Mouse (Mus musculus): Measurements from ENCODE around the gene Slc15a5. TPM values are rescaled to one million over a fixed set of nuclear protein-coding genes. Genes with fewer than 3 reads are reported as not detected.

The Slc15a5 gene
- polyA plus RNA-seq, 1 experiment from 2014 or later: not detected

DNA sequence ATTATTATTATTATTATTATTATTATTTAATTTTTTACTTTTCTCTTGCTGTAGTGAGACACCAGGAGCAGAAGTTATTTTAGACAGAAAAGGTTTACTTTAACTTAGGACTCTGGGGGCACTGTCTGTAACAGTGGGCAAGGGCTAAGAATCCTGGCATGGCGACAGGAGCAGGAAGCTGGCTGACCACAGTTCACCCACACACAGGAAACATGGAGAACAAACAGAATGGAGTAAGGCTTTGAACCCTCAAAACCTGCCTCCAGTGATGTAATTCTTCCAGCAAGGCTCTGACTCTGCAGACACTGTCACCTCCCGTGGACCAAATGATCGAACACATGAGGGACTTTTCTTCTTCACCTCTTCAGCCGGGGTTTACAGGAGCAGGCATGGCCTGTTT is 37.9 kb downstream of the Slc15a5 start:
- Histone ChIP-seq H3K9me3 (ENCODE audit: control insufficient read depth, low read length) (no peaks in the 10 kb centered on the region), H3K4me2 (ENCODE audit: low read length) (no peak overlapping the region), H3K9ac (ENCODE audit: low read length) (no peak overlapping the region), H3K36me3 (ENCODE audit: control insufficient read depth, insufficient read depth, low read length) (no peaks in the 10 kb centered on the region), H3K27ac (ENCODE audit: low read depth) (no peak overlapping the region), H3K4me1 (replicated peaks; ENCODE audit: control insufficient read depth, insufficient read depth, low read length) (no peaks in the 10 kb centered on the region), H3K4me3 (ENCODE audit: low read depth, low read length) (no peak overlapping the region), H3K27me3 (replicated peaks; ENCODE audit: control insufficient read depth, insufficient read depth, low read length) (no peaks in the 10 kb centered on the region)
- 81% methylated on average over 4 of the region's 4 CpGs for WGBS
- ATAC-seq (replicated peaks; ENCODE audit: low FRiP score, low TSS enrichment, low read depth) (no peak), DNase-seq (ENCODE audit: low spot score) (no peak)

DNA sequence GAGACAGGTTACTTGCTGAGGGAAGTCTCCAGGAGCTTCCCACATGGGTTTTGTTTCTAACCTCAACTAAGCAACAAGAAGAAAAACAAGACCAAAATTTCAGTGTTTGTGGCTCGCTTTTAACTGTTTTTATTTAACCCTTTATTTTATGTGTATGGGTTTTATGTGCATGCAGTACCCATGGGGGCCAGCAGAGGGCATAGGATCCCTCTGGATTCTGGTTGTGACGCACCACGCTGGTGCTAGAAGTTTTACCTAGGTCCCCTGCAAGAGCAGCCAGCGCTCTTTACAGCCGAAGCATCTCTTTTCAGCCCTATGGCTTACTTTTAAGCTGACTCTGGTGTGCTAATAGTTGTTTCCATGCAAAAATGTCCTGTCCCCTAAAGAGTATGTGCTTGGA is 42.1 kb downstream of the Slc15a5 start:
- no peaks in the 10 kb centered on the region for H3K36me3 ChIP-seq (ENCODE audit: control insufficient read depth, insufficient read depth, low read length)
- H3K9ac ChIP-seq (ENCODE audit: low read length): no peak overlapping the region
- ATAC-seq (replicated peaks; ENCODE audit: low FRiP score, low TSS enrichment, low read depth) (no peak), DNase-seq (ENCODE audit: low spot score) (no peak)
- WGBS: 92% methylated on average over 5 of the region's 5 CpGs
- no peaks in the 10 kb centered on the region for H3K9me3 ChIP-seq (ENCODE audit: control insufficient read depth, low read length)
- no peaks in the 10 kb centered on the region for H3K27me3 ChIP-seq (replicated peaks; ENCODE audit: control insufficient read depth, insufficient read depth, low read length)
- H3K4me2 ChIP-seq (ENCODE audit: low read length): no peak overlapping the region
- H3K4me1 ChIP-seq (replicated peaks; ENCODE audit: control insufficient read depth, insufficient read depth, low read length): no peaks in the 10 kb centered on the region
- H3K27ac ChIP-seq (ENCODE audit: low read depth): no peak overlapping the region
- H3K4me3 ChIP-seq (ENCODE audit: low read depth, low read length): no peak overlapping the region

DNA sequence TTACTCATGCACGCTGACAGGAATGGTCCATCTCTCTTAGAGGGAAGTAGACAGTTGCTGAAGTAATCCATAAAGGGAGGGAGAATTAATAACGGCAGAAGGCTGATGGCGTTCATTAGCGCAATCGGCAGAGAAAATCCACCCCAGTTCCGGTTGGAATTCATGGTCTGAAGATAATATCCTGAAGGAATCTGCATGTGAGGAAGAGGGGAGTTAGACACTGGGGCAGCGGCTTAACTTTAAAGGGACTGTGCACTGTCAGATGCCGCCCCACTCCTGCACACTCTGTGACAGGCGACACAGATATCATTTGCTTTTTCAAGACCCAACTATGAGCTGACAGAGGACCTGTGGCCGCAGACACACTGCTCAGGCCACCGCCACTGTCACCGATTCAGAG is 42.8 kb downstream of the Slc15a5 start:
- Histone ChIP-seq H3K9me3 (ENCODE audit: control insufficient read depth, low read length) (no peaks in the 10 kb centered on the region), H3K4me1 (replicated peaks; ENCODE audit: control insufficient read depth, insufficient read depth, low read length) (no peaks in the 10 kb centered on the region), H3K4me3 (ENCODE audit: low read depth, low read length) (no peak overlapping the region), H3K4me2 (ENCODE audit: low read length) (no peak overlapping the region), H3K27ac (ENCODE audit: low read depth) (no peak overlapping the region), H3K27me3 (replicated peaks; ENCODE audit: control insufficient read depth, insufficient read depth, low read length) (no peaks in the 10 kb centered on the region), H3K36me3 (ENCODE audit: control insufficient read depth, insufficient read depth, low read length) (no peaks in the 10 kb centered on the region), H3K9ac (ENCODE audit: low read length) (no peak overlapping the region)
- no peak for DNase-seq (ENCODE audit: low spot score)
- WGBS: 88% methylated on average over 12 of the region's 12 CpGs
- no peak for ATAC-seq (replicated peaks; ENCODE audit: low FRiP score, low TSS enrichment, low read depth)

DNA sequence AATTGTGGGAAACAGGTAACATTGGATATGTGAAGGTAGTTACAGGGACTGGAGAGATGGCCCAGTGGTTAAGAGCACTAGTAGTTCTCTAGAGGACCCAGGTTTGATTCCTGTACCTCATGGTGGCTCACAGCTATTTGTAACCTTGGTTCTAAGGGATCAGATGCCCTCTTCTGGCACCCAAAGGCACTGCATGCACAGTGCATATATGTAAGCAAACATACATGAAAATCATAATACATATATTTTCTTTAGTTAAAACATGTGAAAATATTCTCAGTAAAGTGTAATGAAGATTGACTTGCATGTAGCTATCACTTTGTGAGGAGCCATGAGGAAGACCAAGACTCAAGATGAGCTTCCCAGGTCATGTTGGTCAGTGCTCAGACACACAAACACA is 62.8 kb downstream of the Slc15a5 start:
- ATAC-seq (replicated peaks; ENCODE audit: low FRiP score, low TSS enrichment, low read depth) (no peak), DNase-seq (ENCODE audit: low spot score) (no peak)
- Histone ChIP-seq H3K4me2 (ENCODE audit: low read length) (no peak overlapping the region), H3K9me3 (ENCODE audit: control insufficient read depth, low read length) (no peaks in the 10 kb centered on the region), H3K9ac (ENCODE audit: low read length) (no peak overlapping the region), H3K27me3 (replicated peaks; ENCODE audit: control insufficient read depth, insufficient read depth, low read length) (no peaks in the 10 kb centered on the region), H3K27ac (ENCODE audit: low read depth) (no peak overlapping the region), H3K36me3 (ENCODE audit: control insufficient read depth, insufficient read depth, low read length) (no peaks in the 10 kb centered on the region), H3K4me1 (replicated peaks; ENCODE audit: control insufficient read depth, insufficient read depth, low read length) (no peaks in the 10 kb centered on the region), H3K4me3 (ENCODE audit: low read depth, low read length) (no peak overlapping the region)

DNA sequence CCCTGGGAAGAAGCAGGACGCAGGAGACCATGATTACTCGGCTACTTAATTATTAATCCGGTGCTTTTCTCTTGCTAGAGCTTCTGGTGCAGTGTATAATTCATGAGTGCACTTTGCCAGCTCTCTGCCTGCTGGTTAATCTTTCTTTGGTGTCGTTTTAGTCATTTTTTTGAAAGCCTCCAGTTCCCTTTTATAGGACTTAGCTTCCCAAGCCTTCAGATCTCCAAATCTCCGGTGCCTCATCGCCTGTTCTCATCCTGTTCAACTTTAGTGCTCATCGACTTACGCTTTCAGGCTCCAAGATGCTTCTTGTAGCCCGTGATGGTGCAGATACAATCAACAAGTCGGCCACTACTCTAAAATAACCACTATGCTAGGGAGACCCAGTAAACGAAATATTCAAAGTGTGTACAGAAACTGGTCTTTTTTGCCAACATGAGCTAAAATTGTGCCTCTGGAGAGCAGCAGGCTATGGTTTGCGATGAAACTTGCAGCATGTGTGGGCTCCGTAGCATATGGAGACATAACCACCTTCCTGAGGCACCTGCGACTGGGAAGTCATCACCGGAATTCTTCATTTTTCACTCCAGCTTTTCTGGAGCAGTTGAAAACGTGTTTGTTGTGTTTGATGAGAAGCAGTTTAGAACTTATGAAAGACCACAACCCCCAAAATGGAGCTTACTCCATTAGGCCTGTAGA is 64.6 kb downstream of the Slc15a5 start:
- WGBS: 86% methylated on average over 16 of the region's 16 CpGs
- Histone ChIP-seq H3K9ac (ENCODE audit: low read length) (no peak overlapping the region), H3K27ac (ENCODE audit: low read depth) (no peak overlapping the region), H3K36me3 (ENCODE audit: control insufficient read depth, insufficient read depth, low read length) (no peaks in the 10 kb centered on the region), H3K9me3 (ENCODE audit: control insufficient read depth, low read length) (no peaks in the 10 kb centered on the region), H3K4me1 (replicated peaks; ENCODE audit: control insufficient read depth, insufficient read depth, low read length) (no peaks in the 10 kb centered on the region), H3K4me2 (ENCODE audit: low read length) (no peak overlapping the region), H3K27me3 (replicated peaks; ENCODE audit: control insufficient read depth, insufficient read depth, low read length) (no peaks in the 10 kb centered on the region), H3K4me3 (ENCODE audit: low read depth, low read length) (no peak overlapping the region)
- DNase-seq (ENCODE audit: low spot score) (no peak), ATAC-seq (replicated peaks; ENCODE audit: low FRiP score, low TSS enrichment, low read depth) (no peak)

DNA sequence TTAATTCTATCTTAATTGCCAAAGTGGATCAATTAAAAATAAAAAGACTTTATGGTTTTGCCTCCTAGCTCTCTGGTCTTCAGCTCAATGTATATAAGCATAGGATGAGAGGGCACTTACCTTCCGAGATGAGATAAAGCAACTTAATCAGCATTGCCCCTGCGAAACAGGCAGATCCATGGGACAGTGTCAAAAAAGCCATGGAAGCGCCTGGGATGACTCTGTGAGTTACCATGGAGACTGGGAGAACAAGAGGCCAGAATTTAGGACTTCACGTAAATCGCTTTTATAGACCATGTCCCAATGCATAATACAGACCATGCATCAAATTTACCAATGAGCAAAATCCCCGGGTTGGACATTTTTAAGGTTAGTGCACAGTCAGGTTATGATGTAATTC is 67.8 kb downstream of the Slc15a5 start:
- H3K9ac ChIP-seq (ENCODE audit: low read length): no peak overlapping the region
- no peak overlapping the region for H3K4me2 ChIP-seq (ENCODE audit: low read length)
- H3K4me1 ChIP-seq (replicated peaks; ENCODE audit: control insufficient read depth, insufficient read depth, low read length): no peaks in the 10 kb centered on the region
- no peaks in the 10 kb centered on the region for H3K27me3 ChIP-seq (replicated peaks; ENCODE audit: control insufficient read depth, insufficient read depth, low read length)
- no peak for ATAC-seq (replicated peaks; ENCODE audit: low FRiP score, low TSS enrichment, low read depth)
- no peak for DNase-seq (ENCODE audit: low spot score)
- no peak overlapping the region for H3K27ac ChIP-seq (ENCODE audit: low read depth)
- 88% methylated on average over 6 of the region's 6 CpGs for WGBS
- no peak overlapping the region for H3K4me3 ChIP-seq (ENCODE audit: low read depth, low read length)
- H3K36me3 ChIP-seq (ENCODE audit: control insufficient read depth, insufficient read depth, low read length): no peaks in the 10 kb centered on the region
- H3K9me3 ChIP-seq (ENCODE audit: control insufficient read depth, low read length): no peaks in the 10 kb centered on the region

DNA sequence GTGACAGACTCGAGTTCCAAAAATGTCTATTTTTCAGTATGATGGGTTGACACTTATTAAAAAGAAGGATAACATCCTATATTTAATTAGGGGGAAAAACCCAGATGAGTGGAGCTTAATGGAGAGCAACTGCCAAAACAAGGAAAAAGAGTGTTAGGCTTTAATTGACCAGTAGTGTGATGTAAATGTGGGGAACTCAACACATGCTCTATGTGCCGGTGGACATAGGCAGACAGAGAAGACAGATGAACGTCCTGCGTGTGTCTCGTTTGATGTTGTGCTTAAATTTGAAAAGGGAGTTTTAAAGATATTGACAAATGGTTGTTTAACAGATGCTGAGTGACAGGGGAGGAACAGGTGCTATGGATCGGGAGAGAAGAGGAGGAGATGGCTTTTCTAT is 72.0 kb downstream of the Slc15a5 start:
- 86% methylated on average over 6 of the region's 6 CpGs for WGBS
- no peaks in the 10 kb centered on the region for H3K36me3 ChIP-seq (ENCODE audit: control insufficient read depth, insufficient read depth, low read length)
- H3K4me2 ChIP-seq (ENCODE audit: low read length): no peak overlapping the region
- no peaks in the 10 kb centered on the region for H3K9me3 ChIP-seq (ENCODE audit: control insufficient read depth, low read length)
- no peak overlapping the region for H3K27ac ChIP-seq (ENCODE audit: low read depth)
- no peak for DNase-seq (ENCODE audit: low spot score)
- no peak overlapping the region for H3K9ac ChIP-seq (ENCODE audit: low read length)
- no peaks in the 10 kb centered on the region for H3K27me3 ChIP-seq (replicated peaks; ENCODE audit: control insufficient read depth, insufficient read depth, low read length)
- no peaks in the 10 kb centered on the region for H3K4me1 ChIP-seq (replicated peaks; ENCODE audit: control insufficient read depth, insufficient read depth, low read length)
- no peak overlapping the region for H3K4me3 ChIP-seq (ENCODE audit: low read depth, low read length)
- no peak for ATAC-seq (replicated peaks; ENCODE audit: low FRiP score, low TSS enrichment, low read depth)

DNA sequence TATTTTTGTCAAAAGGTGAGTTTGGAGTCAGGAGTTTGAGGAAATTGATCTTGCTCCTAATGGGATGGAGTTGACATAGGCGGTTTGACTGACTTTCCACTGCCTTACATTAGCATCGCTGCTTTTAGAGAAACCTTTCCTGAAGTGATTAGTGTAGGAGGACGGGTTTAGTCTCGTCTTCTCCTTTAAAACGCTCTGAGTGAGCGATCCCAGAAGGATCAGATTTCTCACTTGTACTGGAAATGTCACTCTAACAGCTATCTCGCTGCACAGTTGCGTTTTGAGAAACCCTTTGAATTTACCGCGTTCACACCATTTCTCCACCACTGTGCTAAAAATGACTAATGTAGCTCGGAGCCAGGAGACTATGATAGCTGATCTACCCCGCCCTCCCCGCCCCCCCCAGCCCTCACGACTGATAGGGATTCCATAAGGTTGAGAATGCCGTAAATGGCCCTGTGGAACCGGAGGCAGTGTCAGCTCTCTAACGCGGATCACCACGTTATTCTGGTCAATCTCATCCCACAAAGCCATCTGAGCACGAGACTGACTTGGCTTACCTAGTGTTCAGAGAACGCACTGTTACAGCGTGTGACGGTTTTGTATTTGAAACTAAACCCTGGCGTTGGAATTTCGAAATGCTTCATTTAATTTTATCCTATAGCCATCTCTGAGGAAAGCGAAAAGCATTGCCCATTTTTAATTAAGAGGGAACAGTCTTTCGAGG is 73.0 kb downstream of the Slc15a5 start:
- Histone ChIP-seq H3K36me3 (ENCODE audit: control insufficient read depth, insufficient read depth, low read length) (no peaks in the 10 kb centered on the region), H3K4me3 (ENCODE audit: low read depth, low read length) (no peak overlapping the region), H3K27me3 (replicated peaks; ENCODE audit: control insufficient read depth, insufficient read depth, low read length) (no peaks in the 10 kb centered on the region), H3K27ac (ENCODE audit: low read depth) (no peak overlapping the region), H3K9me3 (ENCODE audit: control insufficient read depth, low read length) (no peaks in the 10 kb centered on the region), H3K9ac (ENCODE audit: low read length) (no peak overlapping the region), H3K4me1 (replicated peaks; ENCODE audit: control insufficient read depth, insufficient read depth, low read length) (no peaks in the 10 kb centered on the region), H3K4me2 (ENCODE audit: low read length) (no peak overlapping the region)
- no peak for ATAC-seq (replicated peaks; ENCODE audit: low FRiP score, low TSS enrichment, low read depth)
- 81% methylated on average over 27 of the region's 27 CpGs for WGBS
- no peak for DNase-seq (ENCODE audit: low spot score)

DNA sequence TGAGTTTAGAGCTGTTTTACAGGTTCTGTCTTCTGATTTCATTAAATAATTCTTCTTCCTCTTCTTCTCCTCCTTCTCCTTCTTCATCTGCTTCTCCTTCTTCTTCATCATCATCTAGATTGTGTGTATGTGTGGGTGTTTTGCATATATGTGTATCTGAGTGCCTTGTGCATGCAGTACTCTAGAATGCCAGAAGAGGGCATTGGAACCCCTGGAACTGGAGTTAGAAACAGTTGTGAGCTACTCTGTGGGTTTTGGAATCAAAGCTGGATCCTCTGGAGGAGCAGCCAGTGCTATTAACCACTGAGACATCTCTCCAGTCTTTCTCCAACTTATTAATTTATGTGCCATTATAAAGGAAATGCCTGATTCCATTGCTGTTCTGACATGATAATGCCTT is 89.9 kb downstream of the Slc15a5 start:
- DNase-seq (ENCODE audit: low spot score) (no peak), ATAC-seq (replicated peaks; ENCODE audit: low FRiP score, low TSS enrichment, low read depth) (no peak)
- no peaks in the 10 kb centered on the region for H3K36me3 ChIP-seq (ENCODE audit: control insufficient read depth, insufficient read depth, low read length)
- no peaks in the 10 kb centered on the region for H3K9me3 ChIP-seq (ENCODE audit: control insufficient read depth, low read length)
- no peak overlapping the region for H3K9ac ChIP-seq (ENCODE audit: low read length)
- no peak overlapping the region for H3K4me3 ChIP-seq (ENCODE audit: low read depth, low read length)
- H3K4me2 ChIP-seq (ENCODE audit: low read length): no peak overlapping the region
- H3K4me1 ChIP-seq (replicated peaks; ENCODE audit: control insufficient read depth, insufficient read depth, low read length): no peaks in the 10 kb centered on the region
- H3K27ac ChIP-seq (ENCODE audit: low read depth): no peak overlapping the region
- H3K27me3 ChIP-seq (replicated peaks; ENCODE audit: control insufficient read depth, insufficient read depth, low read length): no peaks in the 10 kb centered on the region
